Mouse (Mus musculus) embryonic stem cell, embryonic (primary cell): ENCODE measurements at regions not wholly inside any gene's neighbourhood (a gene's known extent, or its start where the extent isn't known, plus 50 kb on each side); places are given as distances from the start of the nearest gene placed in this dataset.

Experiments used
- CTCF ChIA-PET, 4 experiments: fragments of 300-600 bp in 2 of 4; fragments of 350-600 bp in 2 of 4; sonication (Branson Sonifier 250); formaldehyde crosslinking; loops; one replicate each; lab custom pipeline; 2022; ENCODE audit warnings: inconsistent platforms in 2 of 4; lab: Charles Lee
- POLR2A ChIA-PET, 4 experiments: fragments of 300-600 bp in 2 of 4; fragments of 350-600 bp in 2 of 4; sonication (Branson Sonifier 250); formaldehyde crosslinking; loops; one replicate each; lab custom pipeline; 2022; ENCODE audit warnings: antibody characterized with exemption in 4 of 4, inconsistent platforms in 1 of 4; lab: Charles Lee

DNA sequence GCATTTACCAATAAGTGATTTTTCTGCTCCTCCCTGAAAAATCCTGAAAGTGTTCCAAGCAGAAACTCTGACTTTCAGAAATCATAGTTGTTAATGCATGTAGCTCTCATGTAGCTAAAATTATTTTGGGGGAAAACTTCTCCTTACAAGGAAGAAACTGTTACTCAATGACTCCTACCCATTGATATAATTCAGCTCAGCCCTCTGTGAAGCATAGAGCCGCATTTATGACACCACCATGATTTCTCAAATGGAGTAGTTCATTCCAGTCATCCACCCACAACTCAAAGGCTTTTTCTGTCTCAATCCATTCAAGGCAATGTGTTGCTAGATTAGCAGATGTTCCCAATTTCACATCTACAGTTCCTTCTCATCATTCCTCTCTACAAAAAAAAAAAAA lies 871.8 kb downstream of the Cdh11 start:
- POLR2A ChIA-PET = no interaction called here
- CTCF ChIA-PET = no interaction called here
